Mouse (Mus musculus) ES-CJ7 (cell line): ENCODE data around the gene Mroh7.
A peak's percentile ranks its signal among the peaks of the same experiment; 100 is the strongest.
"Not testable (repeated sequence)": the region's sequence is repeated elsewhere in the genome, so short reads cannot be mapped to it uniquely, and the experiment has no call there.

Experiments
- DNase-seq: peaks from one replicate; pipeline ENCODE4 v3.0.0; 2011; ENCODE audit warnings: low read depth, low spot score

Gene Mroh7

GRCm38 (mm10) chr4:106730814-106731213, at the start of gene Mroh7:
Gene Mroh7 (minus strand): TSS chr4:106730925.
- no peak for DNase-seq

GRCm38 (mm10) chr4:106780045-106780444, 49.3 kb upstream of the Mroh7 start:
- no peak for DNase-seq

- no peak for DNase-seq
Measured at GRCm38 (mm10) chr4:106778116-106778788, 47.5 kb upstream of the Mroh7 start.

- DNase-seq, result peak; percentile 56
Measured at GRCm38 (mm10) chr4:106776998-106777397, 46.3 kb upstream of the Mroh7 start.

- DNase-seq, result not testable (repeated sequence)
Measured at GRCm38 (mm10) chr4:106775767-106776166, 45.0 kb upstream of the Mroh7 start.

GRCm38 (mm10) chr4:106772558-106772957, 41.8 kb upstream of the Mroh7 start:
- no peak for DNase-seq

GRCm38 (mm10) chr4:106769306-106769705, 38.6 kb upstream of the Mroh7 start:
- DNase-seq, result no peak

- DNase-seq, result no peak
Measured at GRCm38 (mm10) chr4:106764166-106764565, 33.4 kb upstream of the Mroh7 start.

GRCm38 (mm10) chr4:106751726-106752125, 21.0 kb upstream of the Mroh7 start:
- DNase-seq, result no peak

GRCm38 (mm10) chr4:106749699-106750098, 19.0 kb upstream of the Mroh7 start:
- DNase-seq, result peak; percentile 92

GRCm38 (mm10) chr4:106747001-106747580, 16.4 kb upstream of the Mroh7 start:
- no peak for DNase-seq

- DNase-seq, result no peak
Measured at GRCm38 (mm10) chr4:106745862-106746261, 15.1 kb upstream of the Mroh7 start.

- DNase-seq, result no peak
Measured at GRCm38 (mm10) chr4:106737904-106738303, 7.2 kb upstream of the Mroh7 start.

- not testable (repeated sequence) for DNase-seq
Measured at GRCm38 (mm10) chr4:106736884-106737283, 6.2 kb upstream of the Mroh7 start.

- DNase-seq, result no peak
Measured at GRCm38 (mm10) chr4:106733636-106734035, 2.9 kb upstream of the Mroh7 start, which contains the start of gene Fam151a. Gene Fam151a (plus strand): TSS chr4:106733889.

GRCm38 (mm10) chr4:106720631-106721030, 10.1 kb downstream of the Mroh7 start:
- DNase-seq, result no peak

GRCm38 (mm10) chr4:106713622-106714021, 17.1 kb downstream of the Mroh7 start:
- DNase-seq, result peak; percentile 45

GRCm38 (mm10) chr4:106708408-106708807, 22.3 kb downstream of the Mroh7 start:
- peak; percentile 81 for DNase-seq

GRCm38 (mm10) chr4:106707957-106708356, 22.8 kb downstream of the Mroh7 start:
- peak; percentile 68 for DNase-seq

- DNase-seq, result no peak
Measured at GRCm38 (mm10) chr4:106705096-106705665, 25.5 kb downstream of the Mroh7 start.

GRCm38 (mm10) chr4:106704416-106704815, 26.3 kb downstream of the Mroh7 start:
- DNase-seq, result peak; percentile 11

GRCm38 (mm10) chr4:106703956-106704355, 26.8 kb downstream of the Mroh7 start:
- no peak for DNase-seq

- DNase-seq, result no peak
Measured at GRCm38 (mm10) chr4:106700798-106701197, 29.9 kb downstream of the Mroh7 start.
